Mouse (Mus musculus) G1E (cell line): ENCODE data around the gene Ints13.

ENCODE experiments used
- CTCF ChIP-seq: IDR thresholded peaks from 2 replicates; pipeline ENCODE4 v1.5.1; 2012; ENCODE audit warnings: low read depth, low read length, inconsistent platforms, mixed read lengths
- GATA1 ChIP-seq: IDR thresholded peaks from 2 replicates; pipeline ENCODE4 v1.6.1; 2012; ENCODE audit warnings: borderline replicate concordance, low read length, inconsistent platforms, mixed read lengths
- GATA2 ChIP-seq: IDR thresholded peaks from 2 replicates; pipeline ENCODE4 v1.6.1; 2012; ENCODE audit warnings: low read depth, low read length, inconsistent platforms, borderline replicate concordance
- POLR2AphosphoS5 ChIP-seq: IDR thresholded peaks from 2 replicates; pipeline ENCODE4 v1.6.1; 2012; ENCODE audit warnings: low read depth, low read length, inconsistent platforms; ENCODE audit not compliant: insufficient replicate concordance
- TAL1 ChIP-seq: conservative IDR thresholded peaks from 2 replicates; pipeline ENCODE4 v1.6.1; 2012; ENCODE audit warnings: low read depth, low read length, inconsistent platforms, mixed read lengths

DNA sequence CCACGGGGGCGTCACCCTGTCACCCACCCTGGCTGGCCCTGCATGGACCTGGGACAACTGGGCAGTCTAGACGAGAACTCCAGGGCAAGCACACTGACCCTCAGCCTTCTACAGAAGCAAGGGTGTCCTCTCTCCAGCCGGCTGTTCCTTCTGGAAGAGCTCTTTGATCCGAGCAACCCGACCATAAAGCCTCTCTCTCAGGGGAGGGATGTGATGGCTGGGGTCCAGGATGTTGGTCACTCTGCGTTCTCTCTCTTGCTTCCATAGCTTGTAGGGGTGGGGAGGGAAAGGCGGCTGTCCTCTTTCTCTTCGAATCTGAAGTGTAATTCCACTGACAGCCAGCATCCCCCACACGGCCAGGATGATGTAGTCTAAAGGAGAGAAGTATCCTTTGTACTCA, 26.0 kb upstream of the Ints13 start:
- TF ChIP-seq CTCF (no peak), POLR2AphosphoS5 (no peak), GATA2 (no peak), TAL1 (no peak), GATA1 (no peak)
